Mouse (Mus musculus) T-helper 17 cell (primary cell): ENCODE results near the gene Msl1.

Experiments
- in situ Hi-C, 2 experiments: fragments of 300-600 bp; cut with MboI, MseI; formaldehyde crosslinking; loops; 1 replicate in 1 of 2; 2 replicates in 1 of 2; pipeline ENCODE4 v1.15.1; 2025; ENCODE audit warnings: high pct_unique_total_duplicates in 2 of 2

Msl1 gene

DNA sequence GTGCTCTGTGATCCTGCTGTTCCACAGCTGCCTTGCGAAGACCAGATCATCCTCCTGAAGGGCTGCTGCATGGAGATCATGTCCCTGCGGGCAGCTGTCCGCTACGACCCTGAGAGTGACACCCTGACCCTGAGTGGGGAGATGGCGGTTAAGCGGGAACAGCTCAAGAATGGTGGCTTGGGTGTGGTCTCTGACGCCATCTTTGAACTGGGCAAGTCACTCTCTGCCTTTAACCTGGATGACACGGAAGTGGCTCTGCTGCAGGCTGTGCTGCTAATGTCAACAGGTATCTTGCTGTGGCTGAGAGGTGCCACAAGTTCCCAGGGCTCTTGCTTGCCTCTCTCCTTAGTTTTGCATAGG, 31.8 kb upstream of the Msl1 start:
- in situ Hi-C loops: loop anchor here in 1 of 2 experiments (5.0 kb wide), 1 partner anchor 731 kb away; no protein-coding TSS in a partner anchor

DNA sequence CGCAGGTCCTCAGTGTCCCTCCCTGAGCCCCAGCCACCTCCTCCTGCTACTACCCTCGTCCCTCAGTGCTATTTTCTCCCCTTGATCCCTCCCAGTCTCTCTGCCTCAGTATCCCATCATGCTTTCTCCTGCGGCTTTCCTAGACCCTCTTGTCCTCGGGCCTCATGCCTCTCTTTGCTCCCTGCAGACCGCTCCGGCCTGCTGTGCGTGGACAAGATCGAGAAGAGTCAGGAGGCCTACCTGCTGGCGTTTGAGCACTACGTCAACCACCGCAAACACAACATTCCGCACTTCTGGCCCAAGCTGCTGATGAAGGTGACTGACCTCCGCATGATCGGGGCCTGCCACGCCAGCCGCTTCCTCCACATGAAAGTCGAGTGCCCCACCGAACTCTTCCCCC, 31.2 kb upstream of the Msl1 start:
- in situ Hi-C loops: loop anchor here in 1 of 2 experiments (5.0 kb wide), 1 partner anchor 732 kb away; no protein-coding TSS in a partner anchor

DNA sequence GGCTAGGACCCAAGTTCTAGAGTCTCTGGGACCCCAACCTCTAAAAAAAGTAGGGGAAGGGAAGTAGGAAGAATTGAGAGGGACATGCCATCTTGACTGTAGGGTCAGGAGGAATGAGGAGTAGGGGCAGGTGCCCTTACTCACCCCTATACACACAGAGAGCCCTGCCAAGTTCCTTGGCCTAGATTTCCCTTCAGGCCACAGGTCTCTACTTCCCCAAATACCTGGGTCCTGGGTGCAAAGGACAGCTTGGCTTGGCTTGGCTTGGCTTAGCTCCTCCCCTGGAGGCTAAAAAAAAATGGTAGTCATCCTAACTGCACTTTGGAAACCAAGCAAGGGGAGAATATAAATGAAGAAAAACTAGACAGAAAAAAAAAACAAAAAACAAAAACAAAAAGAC, 30.6 kb upstream of the Msl1 start:
- in situ Hi-C loops: loop anchor here in 1 of 2 experiments (5.0 kb wide), 1 partner anchor 732 kb away; no protein-coding TSS in a partner anchor

DNA sequence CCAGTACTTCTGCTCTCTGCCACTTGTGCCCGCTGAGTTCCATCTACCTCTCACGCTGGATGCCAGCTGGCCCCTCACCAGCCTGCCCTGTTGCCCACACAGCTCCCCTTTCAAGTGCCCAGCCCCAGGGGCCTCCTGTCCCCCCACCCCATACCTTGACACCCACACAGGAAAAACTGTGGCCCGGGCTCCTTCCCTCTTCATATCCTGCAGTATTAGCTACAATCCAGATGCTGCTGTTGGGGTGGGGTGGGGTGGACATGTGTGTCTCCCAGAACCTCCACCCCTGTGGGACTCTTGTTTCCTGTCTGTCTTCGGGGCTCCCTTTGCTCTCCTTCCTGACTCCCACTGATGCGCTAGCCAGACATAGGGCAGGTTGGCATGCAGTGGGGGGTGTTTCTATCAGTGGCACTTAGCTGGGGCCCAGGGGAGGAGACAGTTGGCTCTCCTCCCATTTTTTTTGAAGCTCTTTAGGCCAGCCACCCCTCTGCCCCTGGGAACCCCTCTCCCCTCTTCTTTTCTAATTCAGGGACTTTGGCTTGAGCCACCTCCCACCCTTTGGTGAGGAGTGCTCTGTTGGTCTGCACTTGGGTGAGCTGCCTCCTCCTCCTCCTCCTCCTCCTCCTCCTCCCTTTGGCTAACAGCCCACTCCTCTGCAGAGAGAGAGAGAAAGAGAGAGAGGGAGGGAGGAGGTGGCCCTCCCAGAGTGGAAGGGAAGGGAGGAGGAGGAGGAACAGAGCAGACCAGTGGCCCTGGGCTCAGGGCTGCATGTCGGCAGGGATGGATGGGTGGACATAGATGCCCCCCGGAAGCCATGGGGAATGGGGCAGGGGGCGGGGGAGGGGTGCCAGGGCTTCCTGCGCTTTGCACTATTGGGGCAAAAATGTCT, 29.7 kb upstream of the Msl1 start:
- in situ Hi-C loops: no loop called here

DNA sequence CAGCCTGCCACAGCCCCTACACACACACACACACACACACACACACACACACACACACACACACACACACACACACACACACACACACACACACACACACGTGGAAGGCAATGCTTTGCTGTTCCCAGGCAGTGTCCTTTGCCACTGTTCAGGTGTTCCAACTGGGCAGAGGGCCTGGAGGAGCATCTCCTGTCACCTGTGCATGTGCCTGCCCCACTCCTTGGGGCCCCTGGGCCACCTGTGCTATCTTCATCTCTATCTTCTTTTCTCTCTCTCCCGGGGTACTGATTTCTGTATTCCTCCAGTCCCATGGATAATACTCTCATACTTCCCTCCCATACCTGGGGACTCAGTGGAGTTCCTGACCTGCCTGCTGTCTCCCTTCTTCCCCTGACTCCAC, 29.0 kb upstream of the Msl1 start:
- in situ Hi-C loops: no loop called here

DNA sequence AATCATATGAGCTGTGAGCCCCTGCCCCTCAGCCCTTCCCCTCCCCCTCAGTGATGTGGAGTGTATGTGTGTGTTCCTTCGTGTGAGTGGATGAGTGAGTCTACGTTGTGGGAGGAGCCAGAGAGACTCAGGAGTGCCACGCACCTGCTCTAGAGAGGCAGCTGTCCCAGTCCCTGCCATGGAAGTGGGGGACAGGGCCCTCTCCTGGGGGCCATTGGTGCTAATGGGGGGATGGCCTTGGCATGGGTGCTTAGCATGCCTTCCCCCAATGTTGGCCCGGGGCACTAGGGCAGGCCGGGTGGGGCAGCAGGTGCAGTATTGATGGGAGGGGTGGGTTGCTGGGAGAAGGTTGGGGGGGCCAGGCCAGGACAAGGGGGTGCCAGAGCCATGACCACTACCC, 28.5 kb upstream of the Msl1 start:
- in situ Hi-C loops: no loop called here

DNA sequence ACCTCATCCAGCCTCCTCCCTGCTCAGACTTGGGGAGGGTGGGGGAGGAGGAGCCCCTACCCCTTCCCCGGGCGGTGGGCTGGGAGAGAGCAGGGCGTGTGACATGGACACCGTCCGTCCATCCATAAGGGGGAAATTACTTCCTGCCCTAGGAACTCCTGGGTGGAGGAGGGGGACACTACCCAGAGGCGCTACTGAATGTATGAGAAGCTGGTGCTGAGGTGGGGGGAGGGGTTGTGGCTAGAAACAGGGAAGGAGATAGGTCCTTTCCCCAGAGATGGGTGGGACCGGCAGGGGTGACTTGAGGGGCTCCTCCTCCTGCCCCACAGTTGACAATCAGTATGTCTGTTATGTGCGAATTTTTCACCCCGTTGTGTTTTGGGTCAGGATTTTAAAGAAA, 28.0 kb upstream of the Msl1 start:
- in situ Hi-C loops: no loop called here

DNA sequence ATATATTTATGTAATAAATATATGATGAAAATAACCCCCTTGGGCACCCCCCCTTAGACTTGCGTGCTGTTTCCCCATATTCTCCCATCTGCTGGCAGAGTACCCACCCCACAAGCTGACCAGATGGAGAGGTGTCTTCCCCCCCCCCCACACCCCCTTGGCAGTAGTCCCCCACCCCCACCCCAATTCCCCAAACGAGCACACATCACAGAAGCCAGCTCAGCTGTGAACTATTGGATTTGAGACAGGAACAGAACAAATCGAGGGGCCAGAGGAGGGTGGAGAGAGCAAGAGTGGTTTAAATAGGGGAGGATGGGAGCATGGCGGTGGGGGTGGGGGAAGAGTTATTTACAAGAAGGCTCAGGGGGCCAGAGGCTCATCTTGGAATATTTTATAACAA, 27.6 kb upstream of the Msl1 start:
- in situ Hi-C loops: no loop called here

DNA sequence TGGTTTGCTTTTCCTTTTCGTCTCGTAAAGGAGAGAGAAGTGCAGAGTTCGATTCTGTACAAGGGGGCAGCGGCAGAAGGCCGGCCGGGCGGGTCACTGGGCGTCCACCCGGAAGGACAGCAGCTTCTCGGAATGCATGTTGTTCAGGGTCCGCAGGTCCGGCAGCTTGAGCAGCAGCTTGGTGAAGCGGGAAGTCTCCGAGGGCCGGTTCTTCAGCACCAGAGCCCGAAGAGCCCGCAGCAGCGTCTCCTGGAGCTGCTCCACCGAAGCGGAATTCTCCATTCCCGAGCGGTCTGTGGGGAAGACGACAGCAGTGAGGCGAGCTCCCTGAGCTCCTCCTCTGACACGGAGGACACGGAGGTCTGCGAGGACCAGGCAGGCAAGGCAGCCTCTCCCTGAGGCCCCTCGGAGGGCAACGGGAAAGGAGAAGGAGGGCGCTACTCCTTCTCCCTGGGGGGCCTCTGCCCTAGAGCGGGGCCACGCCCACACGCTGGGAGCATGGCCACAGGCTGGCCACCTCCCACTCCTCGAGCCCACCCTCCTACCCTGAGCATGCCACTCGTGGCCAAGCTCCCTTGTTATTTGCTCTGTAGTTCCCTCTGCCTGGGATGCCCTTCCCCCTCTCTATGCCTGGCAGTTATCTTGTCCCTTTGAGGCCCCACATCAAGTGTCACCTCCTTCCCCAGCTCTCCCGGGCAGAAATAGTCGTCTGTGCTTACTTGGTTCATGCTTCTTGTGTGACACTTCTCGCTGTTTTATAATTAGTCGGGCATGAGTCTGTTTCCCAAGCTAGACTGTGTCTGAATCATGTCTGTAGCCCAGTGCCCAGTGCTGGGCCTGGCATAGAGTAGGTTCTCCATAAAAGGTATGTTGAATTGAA, 26.9 kb upstream of the Msl1 start:
- in situ Hi-C loops: no loop called here

DNA sequence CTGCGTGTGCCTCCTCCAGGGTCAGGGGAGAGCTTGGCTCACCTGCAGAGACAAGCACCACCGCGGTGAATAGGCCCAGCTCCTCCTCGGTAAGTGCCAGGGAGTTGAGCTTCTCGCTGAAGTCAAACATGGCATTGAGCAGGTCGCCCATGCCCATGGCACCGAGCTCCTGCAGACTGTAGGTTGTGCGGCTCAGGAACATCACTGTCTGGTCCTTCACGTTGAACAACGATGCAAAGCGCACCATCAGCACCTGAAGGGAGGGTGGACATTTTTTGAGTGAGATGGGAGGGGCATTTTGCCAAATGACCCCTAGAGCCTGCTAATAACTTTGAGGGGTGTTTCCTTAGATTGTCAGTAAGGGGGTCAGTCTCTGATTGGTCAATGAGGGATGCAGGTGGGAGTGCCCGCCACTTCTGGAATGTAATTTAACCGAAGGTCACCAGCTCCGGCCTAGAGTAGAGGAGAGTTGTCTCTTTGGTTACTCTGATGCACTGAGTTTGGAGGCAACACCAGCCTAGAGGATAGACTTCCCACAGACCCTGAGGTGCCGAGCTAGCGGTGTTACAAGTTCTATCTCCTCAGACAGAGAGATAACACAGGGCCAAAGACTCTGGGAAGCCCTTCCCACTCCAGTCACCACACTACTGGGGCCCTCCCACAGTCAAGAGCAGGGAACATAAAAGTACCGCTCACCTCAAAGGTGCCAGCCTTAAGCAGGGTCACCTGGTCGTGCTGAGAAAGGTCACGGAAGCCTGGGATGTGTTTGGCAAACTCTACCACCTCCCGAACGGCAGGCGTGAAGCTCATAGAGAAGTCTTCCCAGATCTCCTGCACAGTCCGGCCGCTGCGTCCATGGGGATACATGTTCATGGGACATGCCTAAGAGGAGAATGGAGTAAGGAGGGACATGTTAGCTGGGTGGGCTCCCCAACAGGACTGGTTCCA, 26.0 kb upstream of the Msl1 start:
- in situ Hi-C loops: no loop called here

DNA sequence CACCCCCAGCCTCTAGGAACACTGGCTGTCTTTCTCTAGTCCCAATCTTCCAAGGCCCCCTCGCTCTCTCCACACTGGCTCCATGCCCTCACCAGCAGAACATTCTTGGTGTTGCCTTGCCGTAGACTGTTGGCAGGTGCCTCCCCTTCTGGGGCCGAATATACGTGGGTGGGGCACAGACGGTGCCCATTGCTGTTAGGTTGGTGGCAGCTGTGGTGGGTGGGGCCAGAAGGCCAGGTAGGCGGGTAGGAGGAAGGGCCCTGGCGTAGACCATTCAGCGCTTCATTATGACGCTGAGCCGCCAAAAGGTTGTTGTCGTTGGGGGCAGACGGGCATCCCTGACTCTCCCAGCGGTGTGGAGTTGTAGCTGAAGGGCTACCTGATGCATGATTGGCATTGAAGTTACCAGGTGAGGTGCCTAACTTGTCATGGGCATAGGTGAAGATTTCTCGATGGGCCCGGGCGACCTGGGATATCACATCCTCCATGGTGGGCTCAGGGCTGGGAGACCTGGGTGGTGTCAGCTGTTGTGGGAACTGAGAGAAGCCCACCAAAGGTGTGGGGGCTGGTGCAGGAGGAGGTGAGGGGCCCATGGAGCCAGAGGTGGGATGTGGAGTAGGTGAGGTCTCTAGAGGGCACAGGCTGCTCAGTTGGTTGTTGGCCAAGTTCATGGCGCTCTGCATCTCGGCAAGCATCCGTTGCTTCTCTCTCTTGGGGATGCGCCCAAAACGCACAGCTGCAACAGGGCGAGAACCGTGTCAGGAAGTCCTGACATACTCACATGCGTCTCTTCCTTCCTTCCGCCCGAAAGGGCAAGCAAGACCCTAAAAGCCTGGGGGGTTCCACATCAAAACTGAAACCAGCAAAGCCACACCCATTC, 25.0 kb upstream of the Msl1 start:
- in situ Hi-C loops: loop anchor here in 1 of 2 experiments (10.0 kb wide), 2 partner anchors 296 to 334 kb away; no protein-coding TSS in a partner anchor

DNA sequence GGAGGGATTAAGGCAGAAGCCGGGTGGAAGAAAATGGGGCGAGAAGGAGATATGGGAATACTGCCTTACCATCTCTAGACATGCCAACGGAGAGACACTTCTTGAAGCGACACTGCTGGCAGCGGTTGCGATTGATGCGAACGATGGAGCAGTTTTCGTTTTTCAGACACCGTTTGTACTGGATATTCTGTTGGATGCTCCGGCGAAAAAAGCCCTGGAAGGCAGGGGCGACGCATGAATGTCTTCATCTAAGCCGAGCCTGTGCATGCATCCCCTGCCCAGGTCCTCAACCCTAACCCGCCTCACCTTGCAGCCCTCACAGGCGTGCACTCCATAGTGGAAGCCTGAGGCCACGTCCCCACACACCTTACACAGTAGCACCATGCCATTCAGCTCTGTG, 24.2 kb upstream of the Msl1 start:
- in situ Hi-C loops: loop anchor here in 1 of 2 experiments (10.0 kb wide), 2 partner anchors 296 to 334 kb away; no protein-coding TSS in a partner anchor

DNA sequence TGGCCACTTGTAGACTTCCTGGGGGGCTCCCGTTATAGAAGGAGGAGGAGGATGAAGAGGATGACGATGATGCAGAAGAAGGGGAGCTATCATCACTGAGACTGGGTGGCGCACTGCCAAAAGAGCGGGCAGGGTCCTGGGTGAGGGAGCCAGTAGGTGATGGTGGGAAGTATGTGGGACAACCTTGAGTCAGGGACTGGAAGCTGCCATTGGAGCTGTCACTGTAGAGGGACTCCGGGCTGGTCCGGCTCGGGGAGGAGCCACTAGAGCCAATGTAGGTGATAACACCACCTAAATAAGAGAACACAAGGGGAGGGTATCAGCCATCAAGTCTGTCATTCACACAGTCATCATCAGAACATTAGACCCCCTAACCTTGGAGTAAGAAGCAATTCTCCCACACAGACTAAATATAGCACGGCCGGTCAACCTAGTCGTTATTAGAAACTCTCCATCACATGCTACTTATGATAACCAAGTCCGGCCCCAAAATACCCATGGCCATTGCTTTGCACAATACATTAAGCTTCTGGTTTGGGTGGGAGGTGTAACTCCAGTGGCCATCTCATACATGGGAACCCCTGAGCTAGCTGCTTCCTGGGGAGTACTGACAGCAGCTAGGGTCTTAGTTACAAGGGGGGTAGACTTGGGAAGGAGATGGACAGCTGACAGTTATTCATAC, 23.3 kb upstream of the Msl1 start:
- in situ Hi-C loops: loop anchor here in 1 of 2 experiments (10.0 kb wide), 2 partner anchors 297 to 333 kb away; no protein-coding TSS in a partner anchor

DNA sequence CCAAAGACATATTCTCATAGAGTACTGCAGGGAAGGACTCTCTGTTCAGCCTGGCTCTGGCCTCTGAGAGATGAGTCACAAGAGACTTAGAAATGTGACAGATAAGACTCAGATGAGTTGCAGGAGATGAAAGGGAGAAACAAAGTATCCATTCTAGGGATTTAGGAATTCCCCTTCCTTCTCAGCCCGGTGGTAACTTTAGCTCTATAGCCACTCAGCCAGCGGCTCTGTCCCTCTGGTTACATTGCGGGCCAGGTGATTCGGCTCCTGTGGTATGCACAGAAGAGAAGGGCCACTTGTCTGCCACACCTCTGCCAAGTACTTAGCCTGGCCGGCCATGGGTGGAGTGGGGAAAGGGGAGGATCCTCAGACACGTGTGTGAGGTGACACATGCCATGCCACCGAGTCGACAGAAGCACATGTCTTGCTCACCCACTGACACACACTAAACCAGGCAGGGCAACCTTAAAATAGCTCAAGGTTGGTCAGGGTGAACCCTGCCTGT, 22.6 kb upstream of the Msl1 start:
- in situ Hi-C loops: loop anchor here in 1 of 2 experiments (10.0 kb wide), 2 partner anchors 298 to 332 kb away; no protein-coding TSS in a partner anchor

DNA sequence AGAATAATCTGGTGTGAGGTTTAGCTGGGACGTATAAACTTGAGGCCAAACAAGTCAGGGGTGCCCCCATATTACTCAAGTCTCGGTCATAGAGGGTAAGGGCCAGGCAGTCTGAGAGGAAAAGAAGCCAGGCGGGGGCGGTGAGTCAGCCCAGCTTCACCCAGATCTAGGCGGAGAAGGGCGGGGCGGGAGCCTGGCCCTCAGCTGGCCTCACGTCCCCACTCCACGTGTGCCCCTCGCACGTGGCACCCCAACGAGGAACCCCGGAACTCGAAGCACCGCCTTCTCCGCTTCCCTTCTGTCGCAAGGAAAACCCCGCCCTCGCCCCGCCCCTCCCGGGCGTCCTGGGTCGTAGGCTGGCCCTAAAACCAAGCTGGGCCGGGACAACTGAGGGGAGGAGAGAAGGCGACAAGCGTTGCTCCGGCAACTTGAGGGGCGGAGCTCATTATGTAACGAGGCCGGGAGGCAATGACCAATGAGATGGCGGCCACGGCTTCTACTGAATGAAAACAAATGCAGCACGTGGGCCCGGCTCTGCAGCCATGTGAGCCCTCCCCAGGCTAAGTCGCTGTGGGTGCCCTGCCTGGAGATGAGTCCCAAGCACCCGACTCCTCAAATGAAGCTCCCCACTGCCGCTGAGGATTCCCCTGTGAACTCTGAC, 21.6 kb upstream of the Msl1 start:
- in situ Hi-C loops: loop anchor here in 1 of 2 experiments (10.0 kb wide), 2 partner anchors 299 to 331 kb away; no protein-coding TSS in a partner anchor

DNA sequence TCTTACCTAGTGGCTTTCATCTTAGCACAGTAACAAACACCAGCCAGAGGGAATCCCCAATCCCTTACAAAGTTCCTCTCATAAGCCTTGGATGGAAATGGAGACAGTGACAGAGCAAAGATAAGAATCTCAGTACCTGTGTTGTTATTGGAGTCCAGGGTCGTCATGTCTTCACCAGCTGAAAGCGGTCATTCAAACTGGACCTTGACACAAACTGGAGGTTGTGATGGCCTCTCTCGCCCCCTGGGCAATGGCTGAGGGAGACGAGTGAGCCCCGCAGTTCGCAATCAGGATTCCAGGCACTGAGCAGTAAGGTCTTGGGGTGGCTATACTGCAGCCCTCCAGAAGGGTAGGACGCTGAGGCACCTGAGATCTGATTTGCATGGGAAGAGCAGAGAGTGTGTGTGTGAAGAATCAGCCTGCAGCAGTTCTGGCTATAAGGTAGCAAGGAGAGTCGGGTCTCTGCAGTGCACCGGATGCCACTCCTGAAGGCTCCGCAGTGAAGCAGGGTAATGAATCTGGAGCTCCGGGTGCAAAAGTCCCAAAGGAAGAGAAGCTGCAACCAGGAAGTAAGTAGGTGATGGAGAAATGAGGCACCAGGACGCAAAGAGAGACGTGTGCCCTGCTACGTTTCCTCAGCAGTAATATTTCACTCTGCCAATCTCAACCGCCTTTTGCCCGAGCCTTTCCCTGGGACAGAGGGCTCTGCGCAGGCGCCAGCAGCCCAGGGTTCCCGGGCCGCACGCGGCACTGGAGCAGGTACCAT, 20.6 kb upstream of the Msl1 start, which contains the start of gene Nr1d1:
TSS of gene Nr1d1 (minus strand) at position 752 of the 766 bp plus-strand sequence.
- in situ Hi-C loops: loop anchor here (5.0 to 25.0 kb wide), 4 partner anchors 300 to 1637 kb away; no protein-coding TSS in a partner anchor

DNA sequence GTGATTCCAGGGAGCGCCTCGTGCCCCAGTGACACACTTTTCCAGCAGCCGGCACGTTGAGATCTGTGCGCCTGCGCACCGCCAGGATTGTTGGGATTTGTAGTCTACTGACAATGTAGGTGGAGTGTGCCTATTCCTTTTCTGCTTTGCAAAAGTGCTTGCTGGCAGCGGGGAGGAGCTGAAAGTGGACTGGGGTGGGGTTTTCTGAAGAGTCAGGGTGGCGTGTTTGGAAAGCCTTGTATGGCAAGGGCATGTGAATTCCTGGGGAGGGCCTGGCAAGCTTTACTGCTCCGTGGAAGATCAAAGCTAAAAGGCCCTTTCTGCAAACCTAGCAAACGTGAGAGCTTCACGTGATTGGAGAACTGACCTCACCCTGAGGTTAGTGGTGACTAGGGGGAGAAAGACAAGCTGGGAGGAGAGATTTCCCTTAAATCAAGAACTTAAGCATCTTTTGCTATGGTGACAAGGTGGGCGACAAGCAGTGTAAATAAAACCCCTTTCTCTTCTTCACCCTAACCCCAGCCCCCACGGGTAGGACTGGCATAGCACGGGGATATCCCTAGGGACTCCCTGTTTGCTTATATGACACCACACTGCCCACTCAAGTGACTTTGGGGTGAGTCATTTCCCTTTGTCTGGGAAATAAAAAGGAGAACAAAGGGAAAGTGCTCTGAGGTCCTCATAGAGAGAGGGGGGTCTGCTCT, 19.8 kb upstream of the Msl1 start:
- in situ Hi-C loops: loop anchor here (5.0 to 25.0 kb wide), 4 partner anchors 301 to 1638 kb away; no protein-coding TSS in a partner anchor
